Mouse (Mus musculus): ENCODE data around the gene Pml. TPM values are rescaled to one million over a fixed set of nuclear protein-coding genes. Genes with fewer than 3 reads are reported as not detected.

The Pml gene
- total RNA-seq, 2 experiments from 2014 or later: 13.0 to 18.2 TPM

GRCm38 (mm10) chr9:58206013-58206412 is 43.6 kb downstream of the Pml start:
- DNase-seq (ENCODE audit: low spot score in 2 of 2): no peak
- intact Hi-C loops (cut with DNase I): loop anchor here (10.0 kb wide), 1 partner anchor 271 kb away; no protein-coding TSS in a partner anchor

- intact Hi-C loops (cut with DNase I): loop anchor here (1.0 to 10.0 kb wide), 3 partner anchors 151 to 270 kb away; no protein-coding TSS in a partner anchor
Observed at GRCm38 (mm10) chr9:58204448-58205000, 45.1 kb downstream of the Pml start.

GRCm38 (mm10) chr9:58203516-58204447 is 45.8 kb downstream of the Pml start, which contains the start of the genes Islr and Islr2:
Islr (minus strand) TSS chr9:58204306.
Islr2 (minus strand) TSS chr9:58204319.
- peak; percentile 52 to 61 for DNase-seq (ENCODE audit: low spot score in 2 of 2)
- intact Hi-C loops (cut with DNase I): loop anchor here (1.0 to 10.0 kb wide), 4 partner anchors 116 to 269 kb away; no protein-coding TSS in a partner anchor

More at GRCm38 (mm10) chr9:58204448-58205000, 45.1 kb downstream of the Pml start:
- DNase-seq (ENCODE audit: low spot score in 2 of 2): peak; percentile 88 to 90

GRCm38 (mm10) chr9:58202676-58203453 is 46.7 kb downstream of the Pml start:
- peak; percentile 64 to 89 for DNase-seq (ENCODE audit: low spot score in 2 of 2)
- intact Hi-C loops (cut with DNase I): loop anchor here (1.0 to 10.0 kb wide), 3 partner anchors 116 to 268 kb away; no protein-coding TSS in a partner anchor

- intact Hi-C loops (cut with DNase I): loop anchor here (1.0 to 10.0 kb wide), 3 partner anchors 91 to 267 kb away; no protein-coding TSS in a partner anchor
- peak; percentile 45 for DNase-seq (ENCODE audit: low spot score in 2 of 2)
Observed at GRCm38 (mm10) chr9:58201861-58202549, 47.6 kb downstream of the Pml start.

GRCm38 (mm10) chr9:58201091-58201842 is 48.3 kb downstream of the Pml start:
- DNase-seq (ENCODE audit: low spot score in 2 of 2): peak; percentile 45 to 55
- intact Hi-C loops (cut with DNase I): loop anchor here (2.0 to 10.0 kb wide), 2 partner anchors 90 to 266 kb away; no protein-coding TSS in a partner anchor

GRCm38 (mm10) chr9:58200270-58201090 is 49.1 kb downstream of the Pml start:
- DNase-seq (ENCODE audit: low spot score in 2 of 2): peak; percentile 36 to 55
- intact Hi-C loops (cut with DNase I): loop anchor here (2.0 to 10.0 kb wide), 2 partner anchors 90 to 266 kb away; no protein-coding TSS in a partner anchor

GRCm38 (mm10) chr9:58199381-58200269 is 50.0 kb downstream of the Pml start:
- intact Hi-C loops (cut with DNase I): loop anchor here (2.0 to 10.0 kb wide), 2 partner anchors 89 to 265 kb away; no protein-coding TSS in a partner anchor
- DNase-seq (ENCODE audit: low spot score in 2 of 2): peak; percentile 52 to 59

- intact Hi-C loops (cut with DNase I): loop anchor here (1.0 kb wide), 1 partner anchor 23 kb away; no protein-coding TSS in a partner anchor
- peak; percentile 25 to 51 for DNase-seq (ENCODE audit: low spot score in 2 of 2)
Observed at GRCm38 (mm10) chr9:58198801-58199371, 50.7 kb downstream of the Pml start.

- intact Hi-C loops (cut with DNase I): loop anchor here (1.0 kb wide), 1 partner anchor 22 kb away; no protein-coding TSS in a partner anchor
- peak; percentile 70 to 74 for DNase-seq (ENCODE audit: low spot score in 2 of 2)
Observed at GRCm38 (mm10) chr9:58197781-58198701, 51.5 kb downstream of the Pml start.

- no peak for DNase-seq (ENCODE audit: low spot score in 2 of 2)
- intact Hi-C loops (cut with DNase I): no loop called here
Observed at GRCm38 (mm10) chr9:58196610-58197567, 52.7 kb downstream of the Pml start.

GRCm38 (mm10) chr9:58196141-58196540 is 53.4 kb downstream of the Pml start:
- intact Hi-C loops (cut with DNase I): no loop called here
- no peak for DNase-seq (ENCODE audit: low spot score in 2 of 2)

- DNase-seq (ENCODE audit: low spot score in 2 of 2): no peak
- intact Hi-C loops (cut with DNase I): no loop called here
Observed at GRCm38 (mm10) chr9:58195671-58196070, 53.9 kb downstream of the Pml start.

- intact Hi-C loops (cut with DNase I): no loop called here
- no peak for DNase-seq (ENCODE audit: low spot score in 2 of 2)
Observed at GRCm38 (mm10) chr9:58194222-58194621, 55.4 kb downstream of the Pml start.

Data from left cerebral cortex, postnatal 25 days (tissue).